Mouse (Mus musculus) liver, adult 2 months (tissue): ENCODE measurements around the gene Auts2. TPM values are rescaled to one million over a fixed set of nuclear protein-coding genes. Genes with fewer than 3 reads are reported as not detected.
A peak's percentile ranks its signal among the peaks of the same experiment; 100 is the strongest.

Source experiments
- DNase-seq: peaks from one replicate; pipeline ENCODE4 v3.0.0-alpha.2; 2011; ENCODE audit warnings: low read depth, low spot score; ENCODE audit errors: extremely low read depth
- H3K27ac ChIP-seq: fragments of 200-500 bp; replicated peaks from 2 replicates; pipeline ENCODE4 v1.5.1; 2012; ENCODE audit warnings: low read depth, mild to moderate bottlenecking, control low read depth, inconsistent platforms, low read length; ENCODE audit not compliant: insufficient read depth
- H3K27me3 ChIP-seq: fragments of 200-500 bp; 2 replicates; pipeline ENCODE4 v1.6.1; 2012; ENCODE audit warnings: mild to moderate bottlenecking, moderate library complexity, low read length, inconsistent platforms; ENCODE audit not compliant: control insufficient read depth, insufficient read depth
- H3K36me3 ChIP-seq: fragments of 200-500 bp; 2 replicates; pipeline ENCODE4 v1.6.1; 2012; ENCODE audit warnings: low read length, inconsistent platforms; ENCODE audit not compliant: control insufficient read depth, insufficient read depth
- H3K4me1 ChIP-seq: fragments of 200-500 bp; 2 replicates; pipeline ENCODE4 v1.6.1; 2011; ENCODE audit warnings: low read length; ENCODE audit not compliant: control insufficient read depth, insufficient read depth
- H3K4me3 ChIP-seq: fragments of 200-500 bp; 2 replicates; pipeline ENCODE4 v1.5.1; 2011; ENCODE audit warnings: low read depth, mild to moderate bottlenecking, control low read depth, low read length, moderate library complexity; ENCODE audit not compliant: insufficient read depth
- H3K79me2 ChIP-seq: fragments of 200-500 bp; 2 replicates; pipeline ENCODE4 v1.6.1; 2012; ENCODE audit warnings: inconsistent platforms, mild to moderate bottlenecking, low read length, moderate library complexity; ENCODE audit not compliant: control insufficient read depth, insufficient read depth
- H3K9ac ChIP-seq: fragments of 200-500 bp; 2 replicates; pipeline ENCODE4 v1.6.1; 2012; ENCODE audit warnings: low read depth, mild to moderate bottlenecking, control low read depth, inconsistent platforms, low read length
- CTCF ChIP-seq: fragments of 200-500 bp; IDR thresholded peaks from 2 replicates; pipeline ENCODE4 v1.5.1; 2011; ENCODE audit warnings: low read depth, low read length, control low read depth
- POLR2A ChIP-seq: fragments of 200-500 bp; IDR thresholded peaks from 2 replicates; pipeline ENCODE4 v1.6.1; 2011; ENCODE audit warnings: low read length, control low read depth; ENCODE audit not compliant: insufficient read depth; ENCODE audit errors: extremely low read depth
- WGBS: fragments of 180-500 bp; shearing (Covaris S2); methylation state at CpG from one replicate; pipeline ENCODE4 v1.1.7; 2018; 5-methylcytosine and 5-hydroxymethylcytosine counted together
- polyA plus RNA-seq: library from polyadenylated mRNA; depleted of rRNA; stranded (reverse); fragments of >200 nt; gene quantifications from 2 replicates; pipeline ENCODE4 v1.2.3, GENCODE M21; 2012
- total RNA-seq: library from RNA; depleted of rRNA; stranded (reverse); fragments of >200 nt; gene quantifications from 2 replicates; pipeline ENCODE4 v1.2.3, GENCODE M21; 2014

The Auts2 gene
- total and polyA plus RNA-seq, 2 experiments = 0.37 to 0.51 TPM

- Histone ChIP-seq H3K79me2 (no peaks in the 10 kb centered on the region), H3K4me1 (no peaks in the 10 kb centered on the region), H3K27me3 (no peaks in the 10 kb centered on the region), H3K9ac (no peak overlapping the region), H3K36me3 (no peaks in the 10 kb centered on the region), H3K27ac (no peak overlapping the region), H3K4me3 (no peak overlapping the region)
- WGBS = 93% methylated on average over 10 of the region's 10 CpGs
- TF ChIP-seq POLR2A = no peak
- no peak for TF ChIP-seq CTCF
- DNase-seq = no peak
These were observed 1046.5 kb downstream of the Auts2 start for GRCm38 (mm10) chr5:131496517-131497216.

- Histone ChIP-seq H3K4me3 (no peak overlapping the region), H3K27me3 (no peaks in the 10 kb centered on the region), H3K79me2 (no peaks in the 10 kb centered on the region), H3K27ac (no peak overlapping the region), H3K9ac (no peak overlapping the region), H3K4me1 (no peaks in the 10 kb centered on the region), H3K36me3 (no peaks in the 10 kb centered on the region)
- DNase-seq = no peak
- no peak for TF ChIP-seq CTCF
- TF ChIP-seq POLR2A = no peak
- 92% methylated on average over 5 of the region's 5 CpGs for WGBS
These were observed 1048.6 kb downstream of the Auts2 start for GRCm38 (mm10) chr5:131494564-131494963.

GRCm38 (mm10) chr5:131492535-131492934, 1050.6 kb downstream of the Auts2 start:
- Histone ChIP-seq H3K4me3 (no peak overlapping the region), H3K27me3 (no peaks in the 10 kb centered on the region), H3K79me2 (no peaks in the 10 kb centered on the region), H3K9ac (no peak overlapping the region), H3K27ac (no peak overlapping the region), H3K36me3 (no peaks in the 10 kb centered on the region), H3K4me1 (no peaks in the 10 kb centered on the region)
- no peak for DNase-seq
- WGBS = 79% methylated on average over 8 of the region's 8 CpGs
- TF ChIP-seq POLR2A (no peak), CTCF (peak; percentile 46; the same call in 1 of the 2 replicates)

GRCm38 (mm10) chr5:131491843-131492242, 1051.3 kb downstream of the Auts2 start:
- H3K27me3 ChIP-seq = no peaks in the 10 kb centered on the region
- WGBS = 79% methylated on average over 8 of the region's 8 CpGs
- H3K9ac ChIP-seq = no peak overlapping the region
- no peak for TF ChIP-seq CTCF
- TF ChIP-seq POLR2A = no peak
- H3K4me3 ChIP-seq = no peak overlapping the region
- H3K27ac ChIP-seq = no peak overlapping the region
- no peaks in the 10 kb centered on the region for H3K4me1 ChIP-seq
- no peak for DNase-seq
- no peaks in the 10 kb centered on the region for H3K79me2 ChIP-seq
- H3K36me3 ChIP-seq = no peaks in the 10 kb centered on the region

DNA sequence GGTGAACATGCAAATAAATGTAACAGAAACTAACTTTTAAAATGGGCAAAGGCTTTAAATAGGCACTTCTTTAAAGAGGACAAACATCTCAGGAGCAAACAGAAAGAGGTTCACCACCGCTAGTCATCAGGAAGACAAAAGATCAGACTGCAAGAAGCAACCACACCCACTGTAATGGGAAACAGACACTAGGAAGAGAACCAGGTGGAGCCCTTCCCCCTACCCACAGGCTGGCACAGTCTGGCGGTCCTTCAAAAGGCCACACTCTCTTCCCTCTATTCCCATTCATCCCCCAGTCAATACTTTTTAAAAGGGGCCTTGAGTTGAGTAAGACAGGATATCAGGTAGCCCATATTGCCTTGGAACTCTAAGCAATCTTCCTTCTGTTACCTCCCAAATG, 1052.3 kb downstream of the Auts2 start:
- Histone ChIP-seq H3K36me3 (no peaks in the 10 kb centered on the region), H3K79me2 (no peaks in the 10 kb centered on the region), H3K4me3 (no peak overlapping the region), H3K27ac (no peak overlapping the region), H3K9ac (no peak overlapping the region), H3K27me3 (no peaks in the 10 kb centered on the region), H3K4me1 (no peaks in the 10 kb centered on the region)
- no peak for DNase-seq
- WGBS = 90% methylated on average over 2 of the region's 2 CpGs
- TF ChIP-seq CTCF (no peak), POLR2A (no peak)

DNA sequence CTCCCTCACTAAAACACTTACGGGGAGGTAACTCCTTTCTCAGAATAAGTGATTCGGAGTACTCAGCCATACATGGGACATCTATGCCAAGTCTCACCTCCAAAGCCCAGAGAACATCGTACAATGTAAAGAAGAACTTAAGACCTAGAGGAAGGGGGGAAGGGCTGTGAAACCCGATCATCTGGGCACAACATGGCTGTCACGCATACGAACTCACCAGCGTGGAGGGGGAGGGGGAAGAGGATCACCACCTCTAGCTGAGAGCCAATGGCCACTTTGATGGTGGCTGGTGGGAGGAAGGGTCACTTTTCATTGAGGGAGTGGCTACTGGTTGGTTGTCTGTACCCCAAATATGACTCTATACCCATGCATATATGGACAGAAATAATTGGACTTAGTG, 1053.3 kb downstream of the Auts2 start:
- no peaks in the 10 kb centered on the region for H3K79me2 ChIP-seq

More for the DNA sequence above, 1053.3 kb downstream of the Auts2 start:
- no peak overlapping the region for H3K9ac ChIP-seq
- no peak for TF ChIP-seq POLR2A
- TF ChIP-seq CTCF = no peak
- no peak overlapping the region for H3K27ac ChIP-seq
- DNase-seq = no peak
- no peak overlapping the region for H3K4me3 ChIP-seq
- no peaks in the 10 kb centered on the region for H3K27me3 ChIP-seq
- no peaks in the 10 kb centered on the region for H3K4me1 ChIP-seq
- H3K36me3 ChIP-seq = no peaks in the 10 kb centered on the region
- 94% methylated on average over 7 of the region's 7 CpGs for WGBS
